8 mouse cellular contexts compared by ENCODE assay signal in the genomic region with DNA sequence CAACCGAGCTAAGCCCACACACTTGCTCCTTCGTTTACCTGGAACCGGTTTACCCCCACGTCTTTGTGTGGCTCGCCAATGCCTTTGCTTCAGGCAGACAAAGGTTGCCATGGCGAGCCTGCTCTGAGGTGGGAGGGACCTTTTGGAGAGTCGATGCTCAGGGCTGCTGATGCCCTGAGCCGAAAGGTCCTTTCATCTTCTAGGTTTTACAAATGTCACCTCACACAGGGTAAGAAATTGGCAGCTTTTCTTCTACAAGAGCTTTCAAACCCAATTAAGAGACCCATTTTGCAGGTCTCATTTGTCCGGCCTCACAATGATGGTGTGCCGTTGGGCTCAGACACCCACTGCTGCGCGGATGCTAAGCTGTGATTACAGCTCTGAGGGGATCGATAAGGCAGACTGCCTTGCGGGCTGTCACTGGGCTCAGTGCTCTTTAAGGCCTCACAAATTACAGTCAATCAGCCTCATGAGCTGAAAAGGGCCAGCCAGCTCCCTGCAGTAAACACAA. TPM values are rescaled to one million over a fixed set of nuclear protein-coding genes. Genes with fewer than 3 reads are reported as not detected.
DNase-seq lines count a peak whose midpoint lies in the region; ATAC-seq and TF ChIP-seq lines count a peak whose summit lies in the region.

No protein-coding gene starts in this region.

- TF ChIP-seq CTCF in midbrain, postnatal 0 days (IDR thresholded peaks at IDR 0.05): no peak

- H3K4me2 ChIP-seq in kidney, embryonic 14.5 days (replicated peaks; ENCODE audit: low read depth, low read length): peak overlapping the region; percentile 32
- H3K4me2 ChIP-seq in hindbrain, embryonic 14.5 days (replicated peaks): peak overlapping the region; percentile 51
- H3K4me2 ChIP-seq in midbrain, postnatal 0 days (ENCODE audit: low read depth, low read length, poor library complexity, severe bottlenecking): peak overlapping the region; percentile 29

- H3K36me3 ChIP-seq in kidney, embryonic 14.5 days (ENCODE audit: control insufficient read depth, insufficient read depth, low read length): no peaks in the 10 kb centered on the region
- H3K36me3 ChIP-seq in hindbrain, embryonic 14.5 days (replicated peaks; ENCODE audit: control insufficient read depth, insufficient read depth): no peaks in the 10 kb centered on the region
- no peaks in the 10 kb centered on the region for H3K36me3 ChIP-seq in midbrain, postnatal 0 days (ENCODE audit: insufficient read depth, low read length)

- no peaks in the 10 kb centered on the region for H3K27me3 ChIP-seq in kidney, embryonic 14.5 days (ENCODE audit: control insufficient read depth, insufficient read depth, low read length)
- no peaks in the 10 kb centered on the region for H3K27me3 ChIP-seq in hindbrain, embryonic 14.5 days (ENCODE audit: control insufficient read depth, insufficient read depth, low read length)
- H3K27me3 ChIP-seq in midbrain, postnatal 0 days (ENCODE audit: insufficient read depth, low read length): no peaks in the 10 kb centered on the region

- 10% methylated on average over 14 of the region's 14 CpGs for WGBS in kidney, embryonic 14.5 days
- WGBS in hindbrain, embryonic 14.5 days: 2% methylated on average over 14 of the region's 14 CpGs
- 3% methylated on average over 14 of the region's 14 CpGs for WGBS in midbrain, postnatal 0 days

- peak overlapping the region; percentile 17; the same call in 1 of the 2 replicates for H3K27ac ChIP-seq in kidney, embryonic 14.5 days (ENCODE audit: low read depth, low read length)
- peak overlapping the region; percentile 78 for H3K27ac ChIP-seq in hindbrain, embryonic 14.5 days
- peak overlapping the region; percentile 59 for H3K27ac ChIP-seq in midbrain, postnatal 0 days (ENCODE audit: low read depth, low read length)

- no peak overlapping the region for H3K4me3 ChIP-seq in kidney, embryonic 14.5 days (ENCODE audit: low read length)
- peak overlapping the region; percentile 18; the same call in 1 of the 2 replicates for H3K4me3 ChIP-seq in hindbrain, embryonic 14.5 days (replicated peaks; ENCODE audit: low read length)
- H3K4me3 ChIP-seq in midbrain, postnatal 0 days (ENCODE audit: low read depth, low read length): no peak overlapping the region

- no peak for DNase-seq in kidney, adult 11 months
- peak; percentile 69 for DNase-seq in brain, adult 2 months (ENCODE audit: low read depth, low spot score)
- peak; percentile 69 for DNase-seq in hindbrain, embryonic 14.5 days (ENCODE audit: low spot score)
- peak; percentile 61 for DNase-seq in midbrain, postnatal 0 days (ENCODE audit: low spot score)
- no peak for DNase-seq in c-Kit-positive CD71-positive TER-119-positive erythroid progenitor cells, embryonic 14.5 days (ENCODE audit: low spot score)
- DNase-seq in gastrocnemius, postnatal 14 days: no peak
- DNase-seq in thymus, postnatal 0 days (ENCODE audit: low spot score): no peak

- peak; percentile 57; the same call in 1 of the 2 replicates for ATAC-seq in kidney, embryonic 14.5 days (ENCODE audit: low FRiP score, low TSS enrichment)
- ATAC-seq in hindbrain, embryonic 14.5 days (ENCODE audit: low FRiP score): peak; percentile 88
- peak; percentile 87 for ATAC-seq in midbrain, postnatal 0 days (ENCODE audit: low FRiP score)

- intact Hi-C loops in gastrocnemius, postnatal 14 days (cut with DNase I; ENCODE audit: low total_unique reads): no loop called here

- no peaks in the 10 kb centered on the region for H3K9me3 ChIP-seq in kidney, embryonic 14.5 days (ENCODE audit: control insufficient read depth, low read length)
- H3K9me3 ChIP-seq in hindbrain, embryonic 14.5 days (ENCODE audit: control insufficient read depth, low read length): no peaks in the 10 kb centered on the region
- H3K9me3 ChIP-seq in midbrain, postnatal 0 days (ENCODE audit: low read length): no peaks in the 10 kb centered on the region

- H3K9ac ChIP-seq in kidney, embryonic 14.5 days (ENCODE audit: low read depth, low read length): peak overlapping the region; percentile 34; the same call in 1 of the 2 replicates
- H3K9ac ChIP-seq in hindbrain, embryonic 14.5 days: peak overlapping the region; percentile 41
- H3K9ac ChIP-seq in midbrain, postnatal 0 days (replicated peaks; ENCODE audit: low read length, poor library complexity, severe bottlenecking): no peak overlapping the region

- peaks cover 17% of the 10 kb centered on the region for H3K4me1 ChIP-seq in kidney, embryonic 14.5 days (ENCODE audit: control insufficient read depth, insufficient read depth, low read length)
- peaks cover 16% of the 10 kb centered on the region for H3K4me1 ChIP-seq in hindbrain, embryonic 14.5 days (replicated peaks; ENCODE audit: control insufficient read depth, insufficient read depth, low read length)
- no peaks in the 10 kb centered on the region; the same call in 1 of the 2 replicates for H3K4me1 ChIP-seq in midbrain, postnatal 0 days (ENCODE audit: insufficient read depth, low read length)

RNA-seq across cellular contexts. Expression of gene Ddc, which starts 29.9 kb away (rescaled TPM):
- polyA plus RNA-seq in kidney, embryonic 14.5 days (2014; fragmentation: Nextera tagmentation; extraction: Ambion mirVana): 7.1 and 8.4 TPM in 2 replicates
- 7.0 and 9.3 TPM in 2 replicates for polyA plus RNA-seq in hindbrain, embryonic 14.5 days (2014; fragmentation: Nextera tagmentation; extraction: Ambion mirVana)
- total RNA-seq in midbrain, postnatal 0 days (2014; rRNA removed): 27.4 and 35.0 TPM in 2 replicates
- 23.0 and 23.4 TPM in 2 replicates for polyA plus RNA-seq in midbrain, postnatal 0 days (2015; fragmentation: Nextera tagmentation; extraction: Ambion mirVana)
- 10 to 100 TPM; 20.5 to 28.2 TPM for total RNA-seq in gastrocnemius, postnatal 14 days (2021)
- 4.9 and 7.8 TPM in 2 replicates for polyA plus RNA-seq in thymus, postnatal 0 days (2015; fragmentation: Nextera tagmentation; extraction: Ambion mirVana)

RNA-seq across cellular contexts. Expression of gene Fignl1, which starts 59.3 kb away (rescaled TPM):
- polyA plus RNA-seq in kidney, embryonic 14.5 days (2014; fragmentation: Nextera tagmentation; extraction: Ambion mirVana): 59.2 and 85.4 TPM in 2 replicates
- polyA plus RNA-seq in hindbrain, embryonic 14.5 days (2014; fragmentation: Nextera tagmentation; extraction: Ambion mirVana): 13.3 and 14.8 TPM in 2 replicates
- total RNA-seq in midbrain, postnatal 0 days (2014; rRNA removed): 4.4 and 5.2 TPM in 2 replicates
- polyA plus RNA-seq in midbrain, postnatal 0 days (2015; fragmentation: Nextera tagmentation; extraction: Ambion mirVana): 2.2 and 3.7 TPM in 2 replicates
- total RNA-seq in gastrocnemius, postnatal 14 days (2021): 1 to 10 TPM; 1.5 to 2.9 TPM
- 62.4 and 65.6 TPM in 2 replicates for polyA plus RNA-seq in thymus, postnatal 0 days (2015; fragmentation: Nextera tagmentation; extraction: Ambion mirVana)

Comparison
In these comparisons a context has a peak if more than half of its experiments do, and no peak if none do; other contexts are left out.
1. H3K27ac ChIP-seq: peak in every context shown above with its lines; median percentile 78 in hindbrain, embryonic 14.5 days; 59 in midbrain, postnatal 0 days; 17 in kidney, embryonic 14.5 days.
2. DNase-seq: peak in brain, adult 2 months (single experiment), hindbrain, embryonic 14.5 days (single experiment) and midbrain, postnatal 0 days (single experiment); none in kidney, adult 11 months (single experiment), c-Kit-positive CD71-positive TER-119-positive erythroid progenitor cells, embryonic 14.5 days (single experiment), gastrocnemius, postnatal 14 days (single experiment) and thymus, postnatal 0 days (single experiment).
3. Peak in every context shown above with its lines, with median percentiles within 50 percentile points of each other: ATAC-seq and H3K4me2 ChIP-seq.